Mouse (Mus musculus) erythroblast, embryonic 14.5 days (primary cell): Measurements from ENCODE around the gene Taf12.

ENCODE experiments used
- GATA1 ChIP-seq: IDR thresholded peaks from 2 replicates; pipeline ENCODE4 v1.6.1; 2012; ENCODE audit warnings: low read length, inconsistent platforms, mixed read lengths
- TAL1 ChIP-seq: IDR thresholded peaks from 3 replicates; pipeline ENCODE4 v1.6.1; 2012; ENCODE audit warnings: low read length, inconsistent platforms, mixed read lengths

- TF ChIP-seq GATA1 = no peak
- TF ChIP-seq TAL1 = no peak
Observed at GRCm38 (mm10) chr4:132269740-132270560, 4.2 kb upstream of the Taf12 start.
